Mouse (Mus musculus) kidney, embryonic 16.5 days (tissue): ENCODE measurements around the gene Krt80. TPM values are rescaled to one million over a fixed set of nuclear protein-coding genes. Genes with fewer than 3 reads are reported as not detected.

Source experiments
- ATAC-seq: fragments of 200-750 bp; cut with Nextera tagmentation; 2 replicates; pipeline ENCODE4 v1.8.0; 2017; ENCODE audit warnings: moderate TSS enrichment; ENCODE audit not compliant: low FRiP score, low TSS enrichment
- H3K27ac ChIP-seq: fragments of 300-500 bp; sonication (generic); 2 replicates; pipeline ENCODE4 v1.5.1; 2014; ENCODE audit warnings: low read length
- H3K27me3 ChIP-seq: fragments of 300-500 bp; sonication (generic); 2 replicates; pipeline ENCODE4 v1.6.1; 2014; ENCODE audit warnings: low read length, control low read depth, mixed read lengths; ENCODE audit not compliant: insufficient read depth
- H3K36me3 ChIP-seq: fragments of 300-500 bp; sonication (generic); 2 replicates; pipeline ENCODE4 v1.6.1; 2014; ENCODE audit warnings: low read length, control low read depth, mixed read lengths; ENCODE audit not compliant: insufficient read depth
- H3K4me1 ChIP-seq: fragments of 300-500 bp; sonication (generic); 2 replicates; pipeline ENCODE4 v1.6.1; 2014; ENCODE audit warnings: low read length, control low read depth, mixed read lengths; ENCODE audit not compliant: insufficient read depth
- H3K4me2 ChIP-seq: fragments of 300-500 bp; sonication (generic); replicated peaks from 2 replicates; pipeline ENCODE4 v1.6.1; 2014; ENCODE audit warnings: low read depth, low read length
- H3K4me3 ChIP-seq: fragments of 300-500 bp; sonication (generic); 2 replicates; pipeline ENCODE4 v1.5.1; 2014; ENCODE audit warnings: mild to moderate bottlenecking, low read length
- H3K9ac ChIP-seq: fragments of 300-500 bp; sonication (generic); replicated peaks from 2 replicates; pipeline ENCODE4 v1.6.1; 2014; ENCODE audit warnings: low read length
- H3K9me3 ChIP-seq: fragments of 300-500 bp; sonication (generic); 2 replicates; pipeline ENCODE4 v1.6.1; 2016; ENCODE audit warnings: low read length, control low read depth
- WGBS: fragments of 180-500 bp; shearing (Covaris S2); extraction: QIAGEN DNeasy Blood & Tissue Kit; methylation state at CpG from one replicate; pipeline ENCODE4 v1.1.7; 2014; 5-methylcytosine and 5-hydroxymethylcytosine counted together
- polyA plus RNA-seq: library from polyadenylated mRNA; unstranded; fragments of >200 nt; fragmentation: Nextera tagmentation; extraction: Ambion mirVana; gene quantifications from 2 replicates; pipeline ENCODE4 v1.2.1, GENCODE M21; 2015

Krt80 gene
- polyA plus RNA-seq: 1.7 and 2.3 TPM in 2 replicates

- Histone ChIP-seq H3K9me3 (no peaks in the 10 kb centered on the region), H3K4me1 (peaks cover 56% of the 10 kb centered on the region), H3K9ac (peak within 1 kb of the TSS; percentile 46), H3K4me3 (no peak within 1 kb of the TSS), H3K27me3 (no peaks in the 10 kb centered on the region), H3K27ac (peak within 1 kb of the TSS; percentile 83), H3K36me3 (no peaks in the 10 kb centered on the region), H3K4me2 (no peak within 1 kb of the TSS; the same call in 1 of the 2 replicates)
- peak; percentile 40 for ATAC-seq
- 56% methylated on average over 22 of the region's 22 CpGs for WGBS
Measured at GRCm38 (mm10) chr15:101370101-101370911, at the start of gene Krt80. Gene Krt80 (minus strand): TSS chr15:101370162.

GRCm38 (mm10) chr15:101418950-101419349, 49.0 kb upstream of the Krt80 start:
- no peak for ATAC-seq
- Histone ChIP-seq H3K9ac (no peak overlapping the region), H3K9me3 (no peaks in the 10 kb centered on the region), H3K4me2 (no peak overlapping the region), H3K27ac (no peak overlapping the region), H3K27me3 (no peaks in the 10 kb centered on the region), H3K4me3 (no peak overlapping the region), H3K36me3 (no peaks in the 10 kb centered on the region), H3K4me1 (peaks cover 4% of the 10 kb centered on the region)
- WGBS: 78% methylated on average over 4 of the region's 4 CpGs

GRCm38 (mm10) chr15:101414807-101415565, 45.0 kb upstream of the Krt80 start:
- H3K4me2 ChIP-seq: no peak overlapping the region
- H3K27me3 ChIP-seq: peaks cover 20% of the 10 kb centered on the region
- H3K27ac ChIP-seq: no peak overlapping the region
- 57% methylated on average over 11 of the region's 11 CpGs for WGBS
- H3K4me3 ChIP-seq: no peak overlapping the region
- no peaks in the 10 kb centered on the region for H3K9me3 ChIP-seq
- no peak for ATAC-seq
- peaks cover 19% of the 10 kb centered on the region for H3K4me1 ChIP-seq
- no peaks in the 10 kb centered on the region for H3K36me3 ChIP-seq
- no peak overlapping the region for H3K9ac ChIP-seq

- H3K4me1 ChIP-seq: peaks cover 19% of the 10 kb centered on the region
- no peak overlapping the region for H3K4me2 ChIP-seq
- H3K4me3 ChIP-seq: no peak overlapping the region
- H3K27ac ChIP-seq: no peak overlapping the region
- H3K27me3 ChIP-seq: peaks cover 20% of the 10 kb centered on the region
- H3K9ac ChIP-seq: no peak overlapping the region
- H3K9me3 ChIP-seq: no peaks in the 10 kb centered on the region
- no peaks in the 10 kb centered on the region for H3K36me3 ChIP-seq
- ATAC-seq: no peak
- WGBS: 41% methylated on average over 7 of the region's 7 CpGs
Measured at GRCm38 (mm10) chr15:101413916-101414635, 44.1 kb upstream of the Krt80 start.

- ATAC-seq: peak; percentile 82
- Histone ChIP-seq H3K4me2 (peak overlapping the region; percentile 48), H3K4me1 (peaks cover 19% of the 10 kb centered on the region), H3K27ac (peak overlapping the region; percentile 88), H3K27me3 (peaks cover 20% of the 10 kb centered on the region), H3K36me3 (no peaks in the 10 kb centered on the region), H3K9me3 (no peaks in the 10 kb centered on the region), H3K9ac (peak overlapping the region; percentile 49), H3K4me3 (peak overlapping the region; percentile 37)
- 11% methylated on average over 31 of the region's 31 CpGs for WGBS
Measured at GRCm38 (mm10) chr15:101412188-101412587, 42.2 kb upstream of the Krt80 start.

GRCm38 (mm10) chr15:101410775-101411174, 40.8 kb upstream of the Krt80 start, which contains the start of gene Krt7:
Gene Krt7 (plus strand): TSS chr15:101411043.
- peak within 1 kb of the TSS; percentile 88 for H3K27ac ChIP-seq
- H3K9me3 ChIP-seq: no peaks in the 10 kb centered on the region
- H3K36me3 ChIP-seq: no peaks in the 10 kb centered on the region
- H3K4me1 ChIP-seq: peaks cover 19% of the 10 kb centered on the region
- WGBS: 39% methylated on average over 2 of the region's 2 CpGs
- peak; percentile 72 for ATAC-seq
- peak within 1 kb of the TSS; percentile 48 for H3K4me2 ChIP-seq
- H3K4me3 ChIP-seq: peak within 1 kb of the TSS; percentile 37
- peak within 1 kb of the TSS; percentile 49 for H3K9ac ChIP-seq
- H3K27me3 ChIP-seq: peaks cover 20% of the 10 kb centered on the region

GRCm38 (mm10) chr15:101398269-101398668, 28.3 kb upstream of the Krt80 start:
- no peak overlapping the region for H3K9ac ChIP-seq
- H3K27me3 ChIP-seq: no peaks in the 10 kb centered on the region
- no peaks in the 10 kb centered on the region for H3K9me3 ChIP-seq
- H3K27ac ChIP-seq: no peak overlapping the region
- WGBS: 83% methylated on average over 8 of the region's 8 CpGs
- H3K4me2 ChIP-seq: no peak overlapping the region
- peaks cover 13% of the 10 kb centered on the region for H3K4me1 ChIP-seq
- ATAC-seq: no peak
- H3K4me3 ChIP-seq: no peak overlapping the region
- H3K36me3 ChIP-seq: no peaks in the 10 kb centered on the region

- no peaks in the 10 kb centered on the region for H3K36me3 ChIP-seq
- no peak overlapping the region for H3K4me2 ChIP-seq
- ATAC-seq: no peak
- no peaks in the 10 kb centered on the region for H3K9me3 ChIP-seq
- H3K4me1 ChIP-seq: peaks cover 11% of the 10 kb centered on the region
- H3K4me3 ChIP-seq: no peak overlapping the region
- H3K27ac ChIP-seq: no peak overlapping the region
- H3K27me3 ChIP-seq: no peaks in the 10 kb centered on the region
- no peak overlapping the region for H3K9ac ChIP-seq
- 87% methylated on average over 2 of the region's 2 CpGs for WGBS
Measured at GRCm38 (mm10) chr15:101397683-101398082, 27.7 kb upstream of the Krt80 start.

GRCm38 (mm10) chr15:101396921-101397320, 27.0 kb upstream of the Krt80 start:
- WGBS: 58% methylated on average over 3 of the region's 3 CpGs
- ATAC-seq: no peak

More at GRCm38 (mm10) chr15:101396921-101397320, 27.0 kb upstream of the Krt80 start:
- H3K27me3 ChIP-seq: no peaks in the 10 kb centered on the region
- no peak overlapping the region for H3K4me2 ChIP-seq
- no peaks in the 10 kb centered on the region for H3K36me3 ChIP-seq
- H3K27ac ChIP-seq: no peak overlapping the region
- peaks cover 5% of the 10 kb centered on the region for H3K4me1 ChIP-seq
- no peak overlapping the region for H3K9ac ChIP-seq
- H3K9me3 ChIP-seq: no peaks in the 10 kb centered on the region
- no peak overlapping the region for H3K4me3 ChIP-seq
